Mouse (Mus musculus) c-Kit-positive CD71-positive TER-119-negative erythroid progenitor cells, embryonic 14.5 days (primary cell): ENCODE measurements at regions not wholly inside any gene's neighbourhood (a gene's known extent, or its start where the extent isn't known, plus 50 kb on each side); places are given as distances from the start of the nearest gene placed in this dataset.
"Not testable (repeated sequence)": the region's sequence is repeated elsewhere in the genome, so short reads cannot be mapped to it uniquely, and the experiment has no call there.

Experiments
- DNase-seq: peaks from one replicate; pipeline ENCODE4 v3.0.0-alpha.2; 2013; ENCODE audit warnings: low read depth

DNA sequence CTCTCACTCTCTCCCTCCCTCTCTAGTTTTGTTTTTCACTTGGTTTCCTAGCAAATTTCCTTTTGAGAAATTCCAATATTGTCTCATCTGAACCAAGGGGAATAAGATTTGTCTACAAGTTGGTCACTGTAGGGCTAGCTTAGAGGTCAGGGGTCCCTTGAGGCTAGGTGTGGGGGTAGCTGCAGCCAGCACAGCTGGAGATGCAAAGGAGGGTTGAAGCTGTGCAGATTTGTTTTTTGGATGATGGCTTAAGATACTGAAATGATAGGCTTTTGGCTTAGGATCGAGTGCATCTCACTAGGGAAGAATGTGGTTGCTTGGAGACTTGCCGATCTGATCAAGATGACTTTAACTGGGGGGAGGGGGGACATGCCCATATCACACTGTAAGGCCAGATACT is 88.3 kb upstream of the Tmem28 start:
- no peak for DNase-seq

DNA sequence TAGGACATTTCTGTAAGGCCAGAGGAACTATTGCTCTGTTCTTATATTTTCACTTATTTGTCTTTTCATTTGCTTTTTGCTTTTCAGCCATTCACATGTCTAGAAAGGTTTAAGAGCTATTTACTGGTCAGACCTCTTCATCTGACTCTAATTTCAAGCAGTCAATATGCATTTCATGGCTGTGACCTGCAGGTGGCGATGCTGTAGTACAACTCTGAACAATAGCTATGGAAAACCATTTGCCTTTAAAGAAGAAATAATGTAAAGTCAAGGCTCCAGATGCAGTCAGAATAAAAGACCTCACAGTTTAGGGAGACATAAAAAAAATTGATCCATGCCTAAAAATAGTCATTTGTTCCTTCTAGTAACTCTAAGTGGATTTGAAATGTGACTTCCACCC is 95.7 kb upstream of the Tmem28 start:
- no peak for DNase-seq

DNA sequence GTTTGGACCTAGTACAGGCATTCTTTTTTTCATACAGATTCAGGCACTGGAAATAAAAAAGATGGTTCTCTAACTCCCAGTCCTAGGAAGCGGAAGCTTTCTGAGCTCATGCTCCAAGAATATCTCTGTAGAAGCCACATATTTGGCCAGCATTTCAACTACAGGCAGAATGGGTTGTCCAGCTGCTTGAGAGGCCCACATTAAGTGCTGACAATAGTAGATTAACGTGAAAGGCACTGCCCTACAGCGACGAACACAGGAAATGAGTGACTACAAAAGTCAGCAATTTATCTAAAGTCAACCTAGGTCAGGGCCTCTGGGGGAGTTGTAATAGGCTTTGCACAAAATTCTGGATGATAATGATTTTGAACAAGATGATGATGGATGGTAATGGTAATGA is 125.5 kb upstream of the Tmem28 start:
- DNase-seq = no peak

DNA sequence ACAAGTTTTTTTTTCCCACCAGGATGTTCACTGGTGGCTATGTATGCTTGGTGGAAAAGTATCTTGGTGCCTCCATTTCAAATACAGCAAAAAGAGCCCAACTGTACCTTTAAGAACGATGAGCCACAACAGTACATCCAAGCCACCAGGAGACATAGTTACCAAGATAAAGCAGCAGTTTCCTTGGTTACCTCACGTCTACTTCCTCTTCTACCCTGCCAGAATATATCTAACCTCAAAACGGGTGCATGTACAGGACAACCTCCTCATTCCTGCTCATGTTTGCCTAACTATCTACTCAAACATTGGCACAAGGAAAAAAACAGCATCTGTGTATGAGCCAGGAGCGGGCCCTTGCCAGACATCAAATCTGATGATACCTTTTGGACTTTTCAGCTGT is 129.8 kb upstream of the Tmem28 start:
- no peak for DNase-seq

DNA sequence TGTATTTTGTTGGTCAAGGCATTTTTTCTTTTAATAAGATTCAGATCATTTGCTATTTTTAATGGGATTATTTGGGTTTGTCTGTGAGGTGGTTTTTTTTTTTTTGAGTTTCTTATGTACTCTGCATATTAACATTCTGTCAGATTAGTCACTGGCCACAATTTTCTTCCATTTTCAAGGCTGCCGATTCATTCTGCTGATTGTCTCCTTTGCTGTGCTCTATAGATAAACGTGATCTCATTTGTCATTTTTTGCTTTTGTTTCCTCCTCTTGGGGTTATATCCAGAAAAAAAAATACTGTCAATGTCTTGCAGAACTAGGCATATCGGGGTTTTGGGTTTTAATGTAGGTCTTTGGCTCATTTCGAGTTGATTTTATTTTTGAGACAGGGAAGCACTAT is 131.1 kb upstream of the Tmem28 start:
- no peak for DNase-seq

DNA sequence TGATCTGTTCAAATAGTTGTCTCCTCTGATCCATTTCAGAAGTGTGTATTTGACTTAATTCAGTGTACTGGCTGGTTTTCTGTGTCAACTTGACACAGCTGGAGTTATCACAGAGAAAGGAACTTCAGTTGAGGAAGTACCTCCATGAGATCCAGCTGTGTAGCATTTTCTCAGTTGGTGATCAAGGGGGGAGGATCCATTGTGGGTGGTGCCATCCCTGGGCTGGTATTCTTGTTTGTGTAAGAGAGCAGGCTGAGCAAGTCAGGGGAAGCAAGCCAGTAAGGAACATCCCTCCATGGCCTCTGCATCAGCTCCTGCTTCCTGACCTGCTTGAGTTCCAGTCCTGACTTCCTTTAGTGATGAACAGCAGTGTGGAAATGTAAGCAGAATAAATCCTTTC is 138.3 kb upstream of the Tmem28 start:
- DNase-seq = not testable (repeated sequence)

DNA sequence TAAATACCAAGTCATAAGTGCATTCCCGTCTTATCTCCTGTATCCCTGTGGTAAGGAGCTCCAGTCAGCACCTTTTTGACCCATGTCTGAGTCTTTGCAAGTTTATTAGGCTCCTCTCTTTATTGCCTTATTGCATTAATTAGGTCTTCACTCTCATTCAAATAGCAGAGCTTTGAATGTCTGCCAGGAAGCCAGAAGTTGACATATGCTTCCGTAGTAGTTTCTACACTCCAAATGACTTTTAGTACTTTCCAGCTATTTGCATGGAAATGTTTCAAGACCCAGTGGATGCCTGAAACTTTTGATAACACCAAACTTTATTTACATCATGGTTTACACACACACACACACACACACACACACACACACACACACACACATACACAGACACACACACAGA is 153.2 kb upstream of the Tmem28 start:
- DNase-seq = no peak

DNA sequence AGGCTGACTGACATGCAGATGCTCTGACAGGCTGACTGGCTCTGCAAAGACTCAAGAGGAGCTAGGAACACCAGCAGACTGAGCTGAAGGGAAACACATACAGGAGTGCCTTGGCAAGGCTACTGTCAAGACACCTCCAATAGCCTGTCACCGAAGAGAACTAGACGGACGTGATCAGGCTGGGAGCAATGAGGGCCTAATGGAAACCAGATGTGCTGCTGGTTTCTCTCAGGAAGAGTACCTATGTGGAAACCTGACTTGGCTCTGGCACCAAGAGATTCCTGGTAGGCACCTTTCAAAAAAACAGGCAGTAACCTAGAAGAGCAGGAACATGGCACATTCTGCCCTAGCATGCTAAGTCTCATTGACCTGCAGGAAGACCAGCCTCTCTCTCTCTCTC is 158.3 kb upstream of the Tmem28 start:
- no peak for DNase-seq

DNA sequence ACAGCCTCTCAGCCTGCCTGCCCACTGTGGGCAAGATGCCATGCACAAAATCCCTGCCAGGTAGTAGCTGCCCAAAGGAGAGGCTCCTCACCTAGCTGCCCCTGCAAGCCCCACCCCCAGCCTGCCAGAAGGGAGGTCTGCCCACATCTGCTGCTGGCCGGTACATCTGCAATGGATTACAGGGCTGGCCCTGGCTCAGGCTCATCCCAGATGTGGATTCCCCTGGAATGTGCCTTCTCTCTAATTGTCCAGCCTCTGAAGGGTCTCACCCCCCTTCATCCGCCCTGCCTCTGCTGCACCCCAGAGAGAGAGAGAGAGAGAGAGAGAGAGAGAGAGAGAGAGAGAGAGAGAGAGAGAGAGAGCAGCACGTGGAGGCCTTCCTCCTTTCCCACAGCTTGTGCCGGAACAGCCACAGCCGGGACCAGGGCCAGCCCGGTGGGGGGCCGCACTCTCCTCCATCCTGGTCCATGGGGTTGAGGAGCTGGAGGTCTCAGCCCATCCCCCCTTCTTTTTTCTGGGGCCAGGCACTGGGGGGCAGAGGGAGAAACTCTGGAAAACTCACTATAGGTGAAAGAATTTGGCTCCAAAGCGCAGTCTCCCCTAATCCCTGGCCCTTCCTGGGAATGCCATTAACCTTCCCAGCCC is 161.2 kb upstream of the Tmem28 start:
- no peak for DNase-seq

DNA sequence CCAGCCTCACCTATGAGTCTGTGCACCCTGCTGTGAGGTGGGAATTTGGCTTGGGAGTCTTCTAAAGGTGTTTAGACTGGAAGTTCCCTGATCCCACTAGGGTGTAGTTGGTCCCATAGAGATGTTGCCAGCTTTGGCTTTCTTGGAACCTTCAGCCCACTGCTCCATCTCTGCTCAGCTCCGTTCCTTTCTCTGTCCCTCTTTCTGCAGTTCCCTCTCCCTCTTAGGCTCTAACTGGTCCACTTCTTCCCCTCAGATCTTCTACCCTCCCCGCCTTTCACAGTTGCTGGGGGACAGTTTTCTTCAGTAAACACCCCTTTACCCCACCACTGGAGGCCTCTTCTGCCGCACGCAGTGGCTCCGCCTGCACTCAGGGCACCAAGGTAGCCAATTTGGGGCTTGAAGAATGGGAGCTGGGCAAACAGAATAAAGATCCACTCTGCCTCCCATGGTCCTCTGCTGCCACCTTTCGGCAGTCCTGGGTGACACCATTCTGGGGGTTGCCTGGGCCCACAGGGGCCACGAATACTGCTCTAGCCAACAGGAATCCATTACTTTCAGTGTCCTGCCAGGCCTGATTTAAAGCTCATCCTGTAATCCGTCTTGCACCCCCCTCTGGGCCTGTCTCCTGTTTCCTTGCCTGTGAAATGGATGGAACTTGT is 162.9 kb upstream of the Tmem28 start:
- peak; percentile 9 for DNase-seq

DNA sequence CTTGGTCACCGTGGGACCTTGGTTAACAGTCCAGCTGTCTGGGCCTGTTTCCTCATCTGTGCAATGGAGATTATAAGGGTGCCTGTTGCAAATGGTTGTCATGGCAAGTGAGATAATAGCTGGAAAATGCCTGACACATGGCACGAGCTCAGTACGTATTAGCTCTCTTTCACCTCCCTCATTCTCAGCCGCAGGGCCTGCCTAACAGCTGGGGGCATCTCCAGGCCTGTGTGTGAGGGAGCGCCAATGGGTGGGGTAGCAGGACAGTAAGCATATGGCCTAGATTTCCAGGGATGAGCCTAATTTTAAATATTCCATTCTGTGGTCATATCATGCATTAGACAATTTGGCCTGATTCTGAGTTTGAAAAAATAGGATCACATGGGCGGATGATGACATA is 163.8 kb upstream of the Tmem28 start:
- DNase-seq = no peak

DNA sequence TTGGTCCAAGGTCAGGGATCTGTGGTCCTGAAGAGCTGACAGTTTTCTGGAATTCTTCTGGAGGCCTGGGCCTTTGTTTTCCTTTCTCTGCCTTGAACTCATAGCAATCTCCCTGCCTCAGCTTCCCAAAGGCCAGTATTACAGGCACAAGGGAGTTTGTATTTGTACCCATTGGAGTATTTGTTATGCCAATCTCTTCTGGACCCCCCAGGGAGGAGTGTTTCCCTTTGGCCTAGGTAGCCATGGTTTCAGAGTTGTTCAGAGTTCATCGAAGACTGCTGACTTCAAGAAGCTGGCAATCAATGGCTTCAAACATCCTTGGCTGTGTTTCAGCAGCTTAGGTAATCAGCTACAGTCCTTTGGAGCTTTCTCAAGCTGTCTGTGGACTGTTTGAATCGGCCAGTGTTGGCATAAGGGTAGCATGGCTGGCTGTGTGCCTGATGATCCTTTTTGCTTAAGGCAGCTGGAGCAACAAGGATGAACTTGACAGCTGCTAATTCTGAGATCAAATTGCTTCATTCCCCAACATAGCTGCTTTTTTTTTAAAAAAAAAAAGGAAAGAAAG is 161.2 kb upstream of the Pja1 start:
- no peak for DNase-seq

DNA sequence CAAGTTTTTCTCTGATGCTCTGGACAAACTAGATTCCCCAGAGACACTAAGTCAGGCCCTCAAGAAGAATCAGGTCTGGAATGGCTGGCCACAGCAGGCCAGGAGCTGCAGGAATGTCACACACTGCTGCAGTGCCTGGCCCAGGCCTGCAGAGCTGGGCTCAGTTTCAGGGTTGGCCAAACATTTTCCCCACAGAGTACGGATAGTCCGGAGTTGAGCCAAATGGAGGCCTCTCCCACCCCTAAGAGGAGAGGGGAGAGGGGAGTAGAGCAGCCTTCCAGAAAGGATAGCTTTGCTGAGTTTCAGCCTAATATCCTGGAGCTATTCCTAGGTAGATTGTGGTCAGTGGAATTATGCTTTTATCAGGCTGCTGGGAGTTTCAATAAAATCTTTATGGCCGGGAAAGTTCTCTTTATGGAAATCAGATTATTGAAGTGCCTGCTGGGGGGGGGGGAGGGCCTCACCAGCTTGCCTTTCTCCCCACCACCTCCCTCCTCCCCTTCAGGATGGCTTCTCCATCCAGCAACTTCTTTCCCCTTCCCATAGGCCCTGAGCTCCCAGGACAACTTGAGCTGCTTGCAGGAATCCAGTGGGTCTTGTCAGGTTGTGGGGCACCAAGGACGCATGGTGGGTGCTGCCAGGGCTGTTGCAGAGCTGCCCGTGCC is 153.6 kb upstream of the Pja1 start:
- no peak for DNase-seq

DNA sequence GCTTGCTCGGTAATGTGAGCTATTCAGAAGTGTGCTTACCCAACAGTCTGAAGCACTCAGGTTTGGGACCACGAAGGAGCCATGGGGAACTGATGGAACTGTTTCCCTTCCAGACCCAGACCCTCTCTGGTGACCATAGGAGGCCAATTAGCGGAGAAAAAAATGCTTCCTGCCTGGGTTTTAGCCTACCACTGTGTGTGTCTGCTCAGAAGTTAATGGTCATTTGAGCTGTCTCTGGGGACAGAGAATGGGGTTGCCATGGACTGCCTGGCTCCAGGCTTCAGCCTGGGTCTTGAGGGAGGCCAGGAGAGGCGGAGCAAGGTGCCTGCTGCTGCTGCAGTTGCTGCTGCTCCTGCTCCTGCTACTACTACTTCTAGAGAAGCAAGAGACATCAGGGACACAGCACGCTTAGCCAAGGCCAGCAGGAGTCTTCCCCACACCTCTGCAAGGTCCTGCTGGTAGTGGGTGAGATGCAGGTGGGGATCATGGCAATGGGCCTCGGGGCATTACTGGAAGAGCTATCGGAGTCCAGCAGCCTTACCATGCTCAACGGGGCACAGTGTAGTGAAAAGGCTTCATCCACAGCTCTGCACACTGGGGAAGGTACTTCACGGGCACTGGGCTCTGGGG is 141.2 kb upstream of the Pja1 start:
- DNase-seq = no peak

DNA sequence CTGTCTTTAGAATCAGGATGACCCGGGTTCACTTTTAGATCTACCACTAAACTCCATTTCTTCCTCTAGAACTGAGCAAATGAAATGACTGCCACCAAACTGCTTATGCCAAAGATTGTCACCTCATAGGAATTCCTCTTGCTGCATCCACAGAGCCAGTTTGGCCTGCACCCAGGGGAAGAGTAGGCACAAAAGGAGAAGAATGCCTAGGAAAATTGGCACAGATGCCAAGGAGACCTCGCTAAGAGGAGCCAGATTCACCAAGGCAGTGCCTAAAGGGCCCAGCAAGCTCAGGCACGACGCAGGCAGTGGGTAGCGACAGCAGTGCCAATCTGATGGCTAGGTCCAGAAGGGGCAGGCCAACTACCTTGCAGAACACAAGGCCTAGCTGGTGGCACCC is 139.0 kb upstream of the Pja1 start:
- DNase-seq = no peak

DNA sequence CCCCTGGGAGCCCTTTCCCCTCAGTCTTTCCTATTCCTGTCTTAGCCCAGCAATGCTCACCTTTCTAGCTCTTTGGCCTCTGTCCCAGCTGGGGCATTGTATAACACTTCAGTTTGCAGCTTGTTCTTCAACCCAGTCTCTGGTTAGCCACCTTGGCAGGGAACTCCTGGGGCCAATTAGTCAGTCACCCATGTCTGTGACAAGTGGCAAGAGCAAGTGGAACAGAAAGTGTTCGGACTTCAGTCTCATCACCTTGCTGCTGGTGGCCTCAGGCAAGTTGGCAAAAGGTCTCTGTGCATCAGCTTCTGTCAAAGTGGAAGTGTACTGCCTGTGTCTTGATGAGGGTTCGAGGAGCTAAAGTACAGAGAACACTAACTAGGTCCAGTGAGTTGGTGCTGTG is 138.5 kb upstream of the Pja1 start:
- no peak for DNase-seq

DNA sequence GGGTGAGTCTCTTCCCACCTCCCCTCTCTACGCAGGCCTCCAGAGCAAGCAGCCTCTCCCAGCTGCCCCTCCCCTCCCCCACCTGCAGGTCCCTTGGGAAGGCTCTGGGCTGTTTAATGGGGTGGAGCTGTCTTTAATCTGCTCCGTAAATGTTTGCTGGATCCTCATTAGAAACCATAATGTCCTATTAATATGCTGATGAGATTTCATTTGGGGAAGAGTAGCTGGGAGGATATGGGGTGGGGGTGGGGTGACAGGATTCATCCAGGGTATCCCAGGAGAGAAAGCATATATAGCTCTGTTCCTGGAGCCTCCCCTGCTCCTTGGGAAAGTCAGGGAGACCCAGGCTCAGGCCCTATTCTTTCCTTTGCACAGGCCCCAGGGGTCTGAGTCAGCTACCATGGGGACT is 137.2 kb upstream of the Pja1 start:
- no peak for DNase-seq

DNA sequence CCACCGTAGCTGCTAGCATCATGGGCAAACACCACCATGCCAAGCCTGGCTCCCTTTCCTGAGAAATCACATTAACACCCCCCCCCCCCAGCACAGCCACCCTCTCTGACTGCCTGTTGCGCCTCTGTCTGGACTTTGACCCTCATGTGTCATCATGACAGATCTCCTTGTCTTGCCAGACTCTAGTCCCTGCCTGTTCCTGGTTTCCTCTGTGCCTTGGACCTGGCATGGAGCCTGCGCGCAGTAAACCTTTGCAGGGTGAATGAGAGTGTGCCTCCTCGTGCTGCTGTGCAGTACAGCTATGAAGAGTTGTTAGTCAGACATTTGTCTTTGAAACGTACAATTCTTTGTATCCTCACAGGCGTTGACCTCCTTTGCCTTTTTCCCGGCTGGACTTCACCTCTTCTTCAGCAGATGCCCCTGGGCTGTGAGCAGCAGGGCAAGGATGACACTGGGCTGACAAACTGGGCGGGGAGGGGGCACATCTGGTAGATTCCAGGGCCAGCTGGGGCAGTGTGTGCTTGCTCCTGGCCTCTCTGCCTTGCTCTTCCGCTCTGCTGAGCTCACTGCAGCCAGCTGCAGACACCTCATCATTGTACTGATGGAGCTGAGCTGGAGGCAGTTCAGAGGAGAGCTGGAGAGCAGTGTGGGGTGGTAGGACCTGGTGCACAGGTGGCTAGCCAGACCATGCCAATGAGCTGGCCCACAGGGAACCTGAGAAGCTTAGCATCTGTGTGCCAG is 134.2 kb upstream of the Pja1 start:
- no peak for DNase-seq

DNA sequence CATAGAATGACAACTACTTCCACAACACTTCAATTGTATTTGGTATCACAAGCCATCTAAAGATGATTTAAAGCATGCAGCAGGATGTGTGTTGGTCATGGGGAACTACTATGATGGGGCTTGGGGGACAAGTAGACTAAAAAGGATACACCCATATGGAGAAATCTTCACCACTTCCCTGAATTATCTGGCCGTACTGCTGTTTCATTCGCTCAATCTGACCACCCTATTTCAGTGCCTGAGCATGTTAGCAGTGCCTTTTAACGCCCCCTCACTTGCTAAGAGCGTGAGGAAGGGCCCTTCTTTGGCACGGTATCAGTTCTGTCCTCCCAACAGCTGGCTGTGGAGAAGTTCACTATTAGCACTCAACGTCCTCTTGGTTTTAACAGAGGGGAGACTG is 132.6 kb upstream of the Pja1 start:
- DNase-seq = no peak

DNA sequence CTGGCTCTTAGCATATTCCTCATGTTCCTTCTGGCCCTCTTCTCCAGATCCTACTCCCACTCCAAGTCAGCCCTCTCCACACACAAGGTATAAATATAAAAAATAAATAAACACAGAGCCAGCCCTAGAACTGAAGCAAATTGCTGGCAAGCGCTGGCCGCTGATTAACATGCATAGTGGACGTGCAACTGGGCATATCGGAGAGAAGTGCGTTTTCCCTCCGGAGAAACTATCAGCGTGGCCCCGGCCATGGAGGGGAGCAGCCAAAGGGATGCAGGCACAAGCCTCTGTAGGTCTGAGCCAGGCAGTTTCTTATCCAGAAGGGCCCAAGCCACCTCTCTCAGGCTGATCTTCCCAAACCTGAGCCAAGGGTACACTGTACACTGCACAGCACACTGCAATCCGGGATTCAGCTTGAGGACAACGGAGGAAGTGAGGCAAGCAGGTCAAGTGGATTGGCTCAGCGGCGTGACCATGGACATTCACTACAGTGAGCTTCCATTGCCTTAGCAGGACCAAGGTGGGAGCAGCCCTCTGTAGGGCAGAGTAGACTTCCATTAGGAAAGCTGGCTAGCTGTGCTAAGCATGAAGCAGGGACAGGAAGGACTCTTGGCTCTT is 131.3 kb upstream of the Pja1 start:
- no peak for DNase-seq

DNA sequence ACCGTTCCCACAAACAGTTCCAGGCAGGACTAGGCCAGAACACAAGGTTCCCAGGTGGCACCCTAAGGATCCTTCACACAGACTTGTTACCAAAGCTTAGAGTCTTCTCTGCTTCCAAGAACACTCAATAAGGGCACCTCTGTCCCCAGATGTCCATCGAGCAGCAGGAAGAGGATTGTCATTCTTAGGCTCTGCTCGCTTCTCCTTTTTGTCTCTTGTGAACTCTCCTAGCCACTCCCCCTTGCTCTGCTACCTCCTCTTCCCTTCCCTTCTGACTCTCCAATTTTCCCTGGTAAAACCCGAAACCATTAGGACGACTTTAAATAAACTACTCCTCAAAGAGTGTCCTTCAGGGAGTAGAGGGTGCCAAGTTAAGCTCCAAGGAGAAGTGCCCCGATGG is 124.4 kb upstream of the Pja1 start:
- DNase-seq = no peak
